Mouse (Mus musculus) lung, embryonic 14.5 days (tissue): Measurements from ENCODE around the gene Muc20. TPM values are rescaled to one million over a fixed set of nuclear protein-coding genes. Genes with fewer than 3 reads are reported as not detected.

Experiments
- ATAC-seq: fragments of 200-750 bp; cut with Nextera tagmentation; 2 replicates; pipeline ENCODE4 v1.8.0; 2017; ENCODE audit warnings: mild to moderate bottlenecking, moderate TSS enrichment, moderate library complexity; ENCODE audit not compliant: insufficient read depth
- DNase-seq: peaks from one replicate; pipeline ENCODE4 v3.0.0-alpha.2; 2015
- H3K27ac ChIP-seq: fragments of 300-500 bp; sonication (generic); 2 replicates; pipeline ENCODE4 v1.5.1; 2014; ENCODE audit warnings: low read depth, mild to moderate bottlenecking, moderate library complexity
- H3K27me3 ChIP-seq: fragments of 300-500 bp; sonication (generic); 2 replicates; pipeline ENCODE4 v1.6.1; 2014; ENCODE audit warnings: low read length, control low read depth; ENCODE audit not compliant: insufficient read depth
- H3K36me3 ChIP-seq: fragments of 300-500 bp; sonication (generic); 2 replicates; pipeline ENCODE4 v1.6.1; 2014; ENCODE audit warnings: control low read depth; ENCODE audit not compliant: insufficient read depth
- H3K4me1 ChIP-seq: fragments of 300-500 bp; sonication (generic); 2 replicates; pipeline ENCODE4 v1.6.1; 2014; ENCODE audit warnings: antibody characterized with exemption, control low read depth; ENCODE audit not compliant: insufficient read depth
- H3K4me2 ChIP-seq: fragments of 300-500 bp; sonication (generic); 2 replicates; pipeline ENCODE4 v1.6.1; 2014; ENCODE audit warnings: mild to moderate bottlenecking
- H3K4me3 ChIP-seq: fragments of 300-500 bp; sonication (generic); 2 replicates; pipeline ENCODE4 v1.5.1; 2014; ENCODE audit warnings: low read depth, low read length
- H3K9ac ChIP-seq: fragments of 300-500 bp; sonication (generic); 2 replicates; pipeline ENCODE4 v1.6.1; 2014
- H3K9me3 ChIP-seq: fragments of 300-500 bp; sonication (generic); 2 replicates; pipeline ENCODE4 v1.6.1; 2016; ENCODE audit warnings: low read depth, low read length, control low read depth
- CTCF ChIP-seq: IDR thresholded peaks from 2 replicates; pipeline ENCODE4 v1.5.1; 2016; ENCODE audit warnings: antibody characterized with exemption, low read depth
- whole genome bisulfite sequencing: fragments of 180-500 bp; shearing (Covaris S2); extraction: QIAGEN DNeasy Blood & Tissue Kit; methylation state at CpG from one replicate; pipeline ENCODE4 v1.1.7; 2014; 5-methylcytosine and 5-hydroxymethylcytosine counted together
- polyA plus RNA-seq: library from polyadenylated mRNA; unstranded; fragments of >200 nt; fragmentation: Nextera tagmentation; extraction: Ambion mirVana; gene quantifications from 2 replicates; pipeline ENCODE4 v1.2.1, GENCODE M21; 2014

Gene Muc20
- polyA plus RNA-seq, 1 experiment from 2014 or later, result not detected

DNA sequence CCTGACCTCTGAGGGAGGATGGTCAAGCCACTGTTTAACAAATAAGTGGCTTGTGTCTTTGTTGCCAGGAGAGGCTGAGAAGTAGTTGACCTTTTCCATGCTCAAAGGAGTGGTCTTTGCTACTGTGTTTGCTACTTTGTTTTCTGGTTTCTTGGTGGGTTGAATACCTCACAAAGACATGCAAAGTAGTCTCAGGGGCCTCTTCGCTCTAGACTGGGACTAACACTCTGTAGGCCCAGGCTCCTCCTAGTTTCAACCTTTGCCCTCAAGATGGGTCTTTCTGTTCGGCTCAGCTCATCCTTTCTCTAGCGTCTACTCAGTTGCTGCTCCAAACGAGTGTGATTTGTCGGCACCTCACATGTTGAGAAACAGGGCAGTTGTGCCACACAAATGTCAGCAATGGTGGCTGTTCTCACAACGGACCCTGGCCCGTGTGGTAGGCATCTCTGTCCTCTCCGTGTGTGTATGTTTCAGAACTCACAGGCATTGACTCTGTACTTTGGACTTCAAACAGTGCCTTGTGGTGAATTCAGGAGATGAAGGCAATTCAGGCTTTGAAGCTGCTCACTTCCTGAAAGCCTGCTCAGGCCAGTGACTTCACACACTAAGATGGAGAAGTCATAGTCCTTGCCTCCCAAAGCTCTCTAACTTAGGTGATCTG lies 57.1 kb downstream of the Muc20 start:
- H3K36me3 ChIP-seq, result no peaks in the 10 kb centered on the region
- 70% methylated on average over 8 of the region's 8 CpGs for WGBS
- no peaks in the 10 kb centered on the region for H3K27me3 ChIP-seq
- no peaks in the 10 kb centered on the region for H3K9me3 ChIP-seq
- H3K4me1 ChIP-seq, result no peaks in the 10 kb centered on the region
- TF ChIP-seq CTCF, result no peak
- DNase-seq (no peak), ATAC-seq (no peak)
- no peak overlapping the region for H3K4me3 ChIP-seq
- no peak overlapping the region for H3K9ac ChIP-seq
- H3K4me2 ChIP-seq, result no peak overlapping the region
- no peak overlapping the region for H3K27ac ChIP-seq

GRCm38 (mm10) chr16:32736022-32736421 lies 61.2 kb downstream of the Muc20 start:
- Histone ChIP-seq H3K27ac (0 out of 2 replicates have a peak overlapping the region, but pooled peaks have one; percentile 7), H3K9ac (no peak overlapping the region), H3K9me3 (no peaks in the 10 kb centered on the region), H3K4me1 (no peaks in the 10 kb centered on the region), H3K27me3 (no peaks in the 10 kb centered on the region), H3K4me3 (no peak overlapping the region), H3K4me2 (no peak overlapping the region), H3K36me3 (no peaks in the 10 kb centered on the region)
- DNase-seq, result peak; percentile 34
- TF ChIP-seq CTCF, result no peak
- peak; percentile 75 for ATAC-seq
- 48% methylated on average over 3 of the region's 3 CpGs for WGBS

- H3K4me1 ChIP-seq, result no peaks in the 10 kb centered on the region
- H3K9ac ChIP-seq, result no peak within 1 kb of the TSS
- H3K36me3 ChIP-seq, result no peaks in the 10 kb centered on the region
- WGBS, result 90% methylated on average over 2 of the region's 2 CpGs
- DNase-seq (no peak), ATAC-seq (no peak)
- no peak within 1 kb of the TSS for H3K4me3 ChIP-seq
- no peak for TF ChIP-seq CTCF
- H3K9me3 ChIP-seq, result no peaks in the 10 kb centered on the region
- 0 out of 2 replicates have a peak within 1 kb of the TSS, but pooled peaks have one; percentile 7 for H3K27ac ChIP-seq
- H3K4me2 ChIP-seq, result no peak within 1 kb of the TSS
- H3K27me3 ChIP-seq, result no peaks in the 10 kb centered on the region
Observed at GRCm38 (mm10) chr16:32735586-32735985, 61.6 kb downstream of the Muc20 start, which contains the start of gene Muc4. Gene Muc4, plus strand, starts transcription at chr16:32735886.

- ATAC-seq (no peak), DNase-seq (no peak)
- Histone ChIP-seq H3K36me3 (no peaks in the 10 kb centered on the region), H3K4me3 (no peak overlapping the region), H3K9ac (no peak overlapping the region), H3K4me2 (no peak overlapping the region), H3K27me3 (no peaks in the 10 kb centered on the region), H3K27ac (no peak overlapping the region), H3K9me3 (no peaks in the 10 kb centered on the region), H3K4me1 (no peaks in the 10 kb centered on the region)
- TF ChIP-seq CTCF, result no peak
- WGBS, result 86% methylated on average over 3 of the region's 3 CpGs
Observed at GRCm38 (mm10) chr16:32733213-32733612, 64.0 kb downstream of the Muc20 start.

DNA sequence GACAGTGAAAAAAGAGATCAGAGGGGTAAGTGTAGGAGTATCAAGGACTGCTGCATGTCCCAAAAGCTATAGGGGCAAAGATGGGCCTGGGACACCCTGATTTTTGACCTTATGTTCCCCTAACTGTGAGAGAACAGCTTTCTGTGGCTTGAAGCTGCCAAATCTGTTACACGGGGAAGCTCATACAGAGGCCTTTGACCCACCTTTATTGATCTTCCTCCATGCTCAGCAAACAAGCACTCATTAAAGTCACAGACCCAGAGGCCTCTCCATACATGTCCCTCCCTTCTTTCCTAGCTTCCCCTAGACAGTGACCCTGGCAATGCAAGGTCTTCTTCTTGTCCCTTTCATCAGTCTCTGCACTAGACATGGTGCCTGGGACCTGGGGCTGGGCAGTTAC lies 68.5 kb downstream of the Muc20 start:
- no peaks in the 10 kb centered on the region for H3K27me3 ChIP-seq
- no peaks in the 10 kb centered on the region for H3K9me3 ChIP-seq
- TF ChIP-seq CTCF, result no peak
- no peak overlapping the region for H3K27ac ChIP-seq
- DNase-seq (no peak), ATAC-seq (no peak)
- H3K36me3 ChIP-seq, result no peaks in the 10 kb centered on the region
- H3K9ac ChIP-seq, result no peak overlapping the region
- 50% methylated on average over 1 of the region's 1 CpGs for WGBS
- no peaks in the 10 kb centered on the region for H3K4me1 ChIP-seq
- H3K4me2 ChIP-seq, result no peak overlapping the region
- no peak overlapping the region for H3K4me3 ChIP-seq

DNA sequence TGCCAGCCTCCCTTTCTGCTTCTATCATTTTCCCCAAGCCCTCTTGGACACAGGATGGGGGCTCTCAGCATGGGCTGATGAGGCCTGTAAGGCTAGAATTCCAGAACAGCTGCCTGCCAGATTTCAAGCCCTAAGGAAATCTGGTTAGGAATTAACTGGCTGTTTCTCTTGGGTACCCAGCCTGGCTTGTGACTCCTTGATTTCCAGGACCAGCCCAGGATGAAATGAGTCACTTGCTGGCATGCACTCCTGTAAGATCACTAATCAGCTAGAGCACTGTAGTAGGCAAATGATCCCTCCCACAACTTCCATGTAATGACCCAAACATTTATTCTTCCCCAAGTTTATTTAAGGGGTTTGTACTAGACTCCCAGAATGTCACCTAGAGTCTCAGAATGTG lies 69.0 kb downstream of the Muc20 start:
- Histone ChIP-seq H3K27me3 (no peaks in the 10 kb centered on the region), H3K4me1 (no peaks in the 10 kb centered on the region), H3K27ac (no peak overlapping the region), H3K9ac (no peak overlapping the region), H3K36me3 (no peaks in the 10 kb centered on the region), H3K4me3 (no peak overlapping the region), H3K9me3 (no peaks in the 10 kb centered on the region), H3K4me2 (no peak overlapping the region)
- TF ChIP-seq CTCF, result no peak
- ATAC-seq (no peak), DNase-seq (no peak)

Other genes starting within 250 kb of the Muc20 start
- gene Tfrc, start 188.5 kb downstream of the Muc20 start, polyA plus RNA-seq, result 64.5 and 71.2 TPM in 2 replicates
- 20.0 and 21.6 TPM in 2 replicates for gene Tnk2, start 153.6 kb downstream of the Muc20 start, polyA plus RNA-seq
- gene Muc4, start 61.5 kb downstream of the Muc20 start, polyA plus RNA-seq, result 0.67 and 0.93 TPM in 2 replicates
- gene Smbd1, start 13.0 kb upstream of the Muc20 start, polyA plus RNA-seq, result not detected in 2 replicates
- 133 and 134 TPM in 2 replicates for gene Fyttd1, start 80.1 kb upstream of the Muc20 start, polyA plus RNA-seq
- gene Rubcn, start 80.3 kb upstream of the Muc20 start, polyA plus RNA-seq, result 18.2 and 18.6 TPM in 2 replicates
- gene Lrch3, start 116.7 kb upstream of the Muc20 start, polyA plus RNA-seq, result 26.6 and 26.9 TPM in 2 replicates